Mouse (Mus musculus) lung, postnatal 0 days (tissue): ENCODE results near the gene Mpped1.

Source experiments
- CTCF ChIP-seq: IDR thresholded peaks from 2 replicates; pipeline ENCODE4 v1.5.1; 2016; ENCODE audit warnings: antibody characterized with exemption, mild to moderate bottlenecking
- EP300 ChIP-seq: IDR thresholded peaks from 2 replicates; pipeline ENCODE4 v1.6.1; 2016; ENCODE audit warnings: antibody characterized with exemption, mild to moderate bottlenecking, control low read depth

DNA sequence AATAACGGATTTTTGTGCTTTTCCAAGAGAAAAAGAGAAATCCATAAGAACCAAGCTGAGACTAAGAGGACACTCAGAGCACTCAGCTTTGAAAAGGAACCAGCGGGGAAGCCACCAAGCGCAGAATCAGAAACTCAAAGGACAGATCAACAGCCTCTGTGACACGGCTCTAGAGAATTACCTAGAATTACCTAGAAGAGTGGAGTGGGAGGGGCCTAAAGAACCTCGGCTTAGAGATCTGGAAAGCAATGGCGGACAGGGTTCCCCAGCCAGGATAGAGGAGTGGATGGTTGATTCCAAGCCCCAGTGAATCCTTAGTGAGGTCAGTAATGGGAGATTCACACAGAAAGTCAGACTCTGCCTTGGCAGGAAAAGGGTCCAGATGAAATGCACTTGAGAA lies 30.3 kb upstream of the Mpped1 start:
- TF ChIP-seq CTCF (no peak), EP300 (no peak)
